Mouse (Mus musculus) layer of hippocampus, adult 9-10 months (tissue): ENCODE data around the gene Cryaa.
"Not testable (repeated sequence)": the region's sequence is repeated elsewhere in the genome, so short reads cannot be mapped to it uniquely, and the experiment has no call there.

Experiments used
- DNase-seq: peaks from one replicate; pipeline ENCODE4 v3.0.0; 2022; ENCODE audit warnings: low spot score

The Cryaa gene

GRCm38 (mm10) chr17:31660661-31661250 is 16.9 kb upstream of the Cryaa start:
- peak; percentile 73 for DNase-seq

- no peak for DNase-seq
Observed at GRCm38 (mm10) chr17:31662855-31663254, 14.8 kb upstream of the Cryaa start.

- DNase-seq = peak; percentile 58
Observed at GRCm38 (mm10) chr17:31664760-31665159, 12.8 kb upstream of the Cryaa start.

DNA sequence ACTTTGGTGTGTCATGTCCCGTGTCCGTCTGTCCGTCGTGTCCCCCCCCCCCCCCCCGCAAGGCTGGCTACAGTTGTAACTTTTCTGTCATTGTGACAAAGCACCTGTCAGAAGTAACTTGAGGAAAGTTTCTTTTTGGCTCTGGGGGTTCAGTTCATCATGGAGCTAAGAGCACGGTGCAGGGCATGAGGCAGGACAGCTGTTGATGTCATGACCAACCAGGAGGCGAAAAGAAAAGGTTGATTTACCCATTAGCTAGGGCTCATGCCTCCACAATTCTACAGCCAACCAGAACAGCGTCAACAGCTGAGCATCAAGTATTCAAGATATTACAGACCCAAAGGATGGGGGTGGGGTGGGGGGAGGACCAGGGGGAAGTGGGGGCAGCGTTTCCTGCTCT is 9.3 kb upstream of the Cryaa start:
- no peak for DNase-seq

DNA sequence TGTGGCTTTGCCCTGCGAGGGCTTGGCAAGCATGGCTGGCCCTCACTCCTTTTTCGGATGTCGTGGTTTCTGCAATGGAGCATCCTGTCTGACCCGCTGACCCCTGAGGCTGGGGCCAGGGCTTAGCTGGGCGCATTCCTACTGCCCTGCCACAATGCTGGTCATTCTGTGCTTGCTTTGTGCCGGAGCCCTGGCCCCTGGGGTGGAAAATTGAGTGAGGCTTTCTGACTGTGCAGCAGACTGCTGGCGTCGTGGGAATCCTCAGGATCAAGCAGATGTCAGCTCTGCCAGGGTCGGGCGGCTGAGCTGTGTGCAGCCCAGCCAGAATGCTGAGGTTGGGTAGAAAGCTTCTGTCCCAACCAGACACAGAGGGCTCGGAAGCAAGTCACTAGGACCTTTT is 7.4 kb upstream of the Cryaa start:
- DNase-seq = no peak

DNA sequence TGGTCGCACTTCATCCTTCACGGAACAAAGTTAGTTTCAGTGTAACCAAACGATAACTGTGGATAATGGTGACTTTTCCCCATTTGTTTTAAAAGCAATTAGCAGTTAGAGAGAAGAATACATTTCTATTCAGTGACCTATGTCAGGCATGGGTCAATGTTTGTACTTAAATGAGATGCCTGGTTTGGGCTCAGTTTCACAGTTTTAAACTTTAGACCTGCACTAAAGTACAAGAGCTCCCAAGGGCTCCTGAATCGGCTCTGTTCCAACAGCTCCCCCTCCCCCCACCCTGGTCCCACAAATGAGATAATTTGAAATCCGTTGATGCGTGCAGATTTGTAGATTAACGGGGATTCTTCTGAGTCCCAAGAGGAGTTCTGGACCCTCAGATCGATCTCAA is 5.9 kb upstream of the Cryaa start:
- DNase-seq = no peak

DNA sequence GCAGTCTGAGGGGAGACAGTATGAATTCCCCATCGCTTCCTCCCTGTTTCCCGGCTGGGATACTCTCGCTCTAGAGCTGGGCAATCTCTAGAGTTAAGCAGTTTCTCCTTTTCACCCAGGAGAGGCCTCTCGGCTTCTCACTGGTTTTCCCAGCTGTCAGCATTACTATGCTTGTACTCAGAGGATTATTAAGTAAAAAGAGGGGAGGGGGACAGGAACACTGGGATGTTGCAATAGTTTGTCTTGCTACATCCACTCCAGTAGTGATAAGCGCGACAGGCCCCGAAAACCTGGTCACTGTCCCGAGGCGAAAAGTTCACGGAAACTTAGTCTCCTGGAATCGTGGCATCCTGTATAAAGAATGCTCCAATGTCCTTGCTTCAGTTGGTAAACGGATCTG is 5.3 kb upstream of the Cryaa start:
- DNase-seq = no peak

GRCm38 (mm10) chr17:31674426-31674825 is 3.2 kb upstream of the Cryaa start:
- no peak for DNase-seq

- DNase-seq = no peak
Observed at GRCm38 (mm10) chr17:31680450-31680849, 2.8 kb downstream of the Cryaa start.

DNA sequence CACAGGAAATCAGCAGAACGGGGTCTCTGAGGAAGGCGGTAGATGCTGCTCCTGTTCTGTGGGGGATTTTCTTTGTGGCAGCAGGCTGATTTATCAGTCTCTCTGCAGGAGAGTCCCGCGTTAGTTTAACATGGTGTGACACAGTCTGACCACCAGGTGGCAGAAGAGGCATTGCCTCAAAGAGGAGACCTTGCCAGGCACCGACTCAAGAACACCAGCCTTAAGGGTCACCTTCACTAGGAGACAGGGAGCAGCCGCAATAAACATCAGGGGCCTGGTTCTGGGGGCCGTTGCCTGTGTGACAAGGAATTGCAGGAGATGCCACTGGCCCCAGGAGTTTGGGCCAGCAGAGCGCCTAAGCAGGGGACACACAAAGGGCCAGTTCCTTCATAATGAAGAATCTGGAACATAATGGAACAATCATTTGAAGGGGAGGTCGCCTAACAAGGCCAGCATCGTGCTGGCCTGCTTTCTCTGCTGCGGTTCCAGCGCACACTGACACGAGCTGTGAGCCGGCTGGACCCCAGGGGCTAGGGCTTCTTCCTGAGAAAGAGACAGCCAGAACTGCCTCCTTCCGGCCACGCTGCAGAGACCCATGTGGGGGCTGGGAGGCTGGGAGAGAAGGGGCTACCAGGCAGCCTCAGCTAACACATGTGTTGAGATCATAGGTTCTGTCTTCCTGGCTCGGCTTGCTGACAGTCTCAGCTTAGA is 8.1 kb downstream of the Cryaa start:
- DNase-seq = peak; percentile 81

- no peak for DNase-seq
Observed at GRCm38 (mm10) chr17:31686225-31686564, 8.6 kb downstream of the Cryaa start.

GRCm38 (mm10) chr17:31688112-31688511 is 10.5 kb downstream of the Cryaa start:
- DNase-seq = no peak

- no peak for DNase-seq
Observed at GRCm38 (mm10) chr17:31689606-31690005, 12.0 kb downstream of the Cryaa start.

DNA sequence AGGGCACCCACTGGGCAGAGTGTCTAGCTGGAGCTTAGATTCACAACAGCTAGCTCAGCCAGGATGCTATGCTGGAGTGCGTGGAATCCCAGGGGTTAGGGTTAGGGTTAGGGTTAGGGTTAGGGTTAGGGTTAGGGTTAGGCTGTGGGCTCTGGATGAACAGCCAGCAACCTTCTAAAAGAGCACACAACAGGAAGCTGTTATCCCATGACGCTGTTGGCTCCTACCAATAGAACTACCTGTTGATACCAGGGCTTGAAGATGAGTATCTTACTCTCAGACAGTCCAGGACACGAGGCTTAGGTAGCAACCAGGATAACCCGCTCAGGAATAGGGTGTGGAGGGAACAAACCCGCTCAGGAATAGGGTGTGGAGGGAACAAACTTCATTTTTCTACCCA is 15.3 kb downstream of the Cryaa start:
- DNase-seq = no peak

DNA sequence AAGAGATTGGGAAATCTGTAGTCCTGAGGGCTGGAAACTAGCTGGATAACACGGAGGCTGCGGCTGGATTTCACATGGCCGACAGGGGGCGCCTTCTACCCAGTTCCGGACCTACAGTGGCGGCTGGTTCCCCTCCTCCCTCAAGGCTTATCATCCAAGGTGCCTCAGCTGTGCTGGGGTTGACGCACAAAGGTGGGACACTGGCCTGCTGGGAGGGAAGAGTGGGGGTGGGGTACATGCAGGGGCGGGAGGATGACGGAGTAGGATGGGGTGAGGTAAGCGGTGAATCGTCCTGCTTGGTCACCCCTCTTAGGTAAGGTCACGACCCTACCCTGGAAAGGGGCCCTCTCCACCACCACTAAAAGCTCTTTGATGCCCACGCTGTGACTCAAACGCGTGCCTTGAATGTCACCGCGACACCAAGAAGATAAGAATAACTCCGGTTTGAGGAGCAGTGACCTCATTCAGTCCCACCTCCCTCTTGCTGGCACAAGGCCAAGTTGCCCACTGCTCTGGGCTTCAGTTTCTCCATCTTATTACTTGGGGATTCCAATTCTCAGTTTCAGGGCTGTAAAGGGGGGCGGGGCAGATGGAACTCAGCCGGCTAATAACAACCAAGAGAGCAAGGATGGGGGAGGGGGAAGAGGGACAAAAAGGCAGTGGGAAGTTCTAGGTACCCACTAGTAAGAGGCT is 15.9 kb downstream of the Cryaa start:
- peak; percentile 65 for DNase-seq

- no peak for DNase-seq
Observed at GRCm38 (mm10) chr17:31694023-31694376, 16.4 kb downstream of the Cryaa start.

GRCm38 (mm10) chr17:31694949-31695348 is 17.3 kb downstream of the Cryaa start:
- DNase-seq = no peak

- not testable (repeated sequence) for DNase-seq
Observed at GRCm38 (mm10) chr17:31695356-31695755, 17.7 kb downstream of the Cryaa start.

DNA sequence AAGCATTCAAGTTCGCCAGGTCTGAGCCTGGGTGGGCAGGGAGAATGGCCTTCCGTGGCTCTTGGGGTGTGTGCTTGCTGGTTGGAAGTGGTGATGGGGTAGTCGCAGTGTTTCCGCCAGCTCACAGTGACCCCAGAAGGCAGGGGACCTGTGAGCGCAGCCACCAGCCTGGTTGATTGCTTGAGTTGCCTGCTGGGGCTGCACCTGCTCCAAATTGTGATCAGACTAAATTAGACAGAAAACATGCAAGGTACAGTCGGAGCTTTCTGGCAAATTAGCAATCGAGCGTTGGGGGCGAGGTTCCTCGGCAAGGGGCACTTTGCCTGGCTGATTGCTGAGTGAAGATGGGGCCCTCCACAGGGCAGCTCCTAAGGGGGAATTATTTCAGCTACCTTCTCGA is 20.7 kb downstream of the Cryaa start:
- DNase-seq = no peak

- DNase-seq = no peak
Observed at GRCm38 (mm10) chr17:31703276-31703980, 25.8 kb downstream of the Cryaa start.

DNA sequence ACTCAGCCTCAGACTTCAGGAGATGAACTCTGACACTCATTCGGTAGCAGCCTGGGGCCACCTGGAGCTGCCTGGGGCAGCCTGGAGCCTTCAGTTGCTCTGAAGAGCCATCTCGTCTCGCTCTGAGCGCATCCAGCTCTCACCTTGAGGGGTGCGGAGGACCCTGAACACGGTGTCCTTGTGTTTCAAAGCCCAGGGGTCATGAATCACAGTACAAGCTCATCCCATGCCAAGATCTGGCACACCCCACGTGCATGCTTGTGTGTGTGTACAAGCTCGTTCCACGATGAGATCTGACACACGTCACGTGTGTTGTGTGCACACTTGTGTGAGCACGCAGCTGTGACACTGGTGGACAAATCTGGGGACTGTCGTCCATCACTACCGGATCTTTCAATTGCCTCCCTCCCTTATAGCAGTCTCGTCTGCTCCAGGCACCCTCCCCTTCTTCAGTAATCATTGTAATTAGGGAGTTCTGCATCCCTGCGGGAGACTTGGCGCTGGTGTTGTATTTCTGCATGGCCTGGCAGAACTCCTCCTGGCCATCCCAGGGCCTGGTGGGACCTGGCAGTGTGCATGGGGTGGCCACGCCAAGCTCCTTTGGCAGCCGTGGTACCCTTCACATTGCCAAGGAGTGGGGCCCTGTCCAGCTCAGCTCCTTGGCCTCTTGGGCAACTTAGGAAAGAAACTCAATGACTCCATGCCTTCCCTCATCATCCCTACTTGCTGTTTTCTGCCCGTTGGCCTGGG is 27.8 kb downstream of the Cryaa start:
- DNase-seq = no peak

- DNase-seq = no peak
Observed at GRCm38 (mm10) chr17:31709121-31709741, 31.6 kb downstream of the Cryaa start.
